Mouse (Mus musculus): ENCODE data around the gene Pced1a. TPM values are rescaled to one million over a fixed set of nuclear protein-coding genes. Genes with fewer than 3 reads are reported as not detected.

The Pced1a gene
- 14.7 TPM in 2 replicates for polyA plus RNA-seq (2016; fragmentation: Nextera tagmentation; extraction: Ambion mirVana)

DNA sequence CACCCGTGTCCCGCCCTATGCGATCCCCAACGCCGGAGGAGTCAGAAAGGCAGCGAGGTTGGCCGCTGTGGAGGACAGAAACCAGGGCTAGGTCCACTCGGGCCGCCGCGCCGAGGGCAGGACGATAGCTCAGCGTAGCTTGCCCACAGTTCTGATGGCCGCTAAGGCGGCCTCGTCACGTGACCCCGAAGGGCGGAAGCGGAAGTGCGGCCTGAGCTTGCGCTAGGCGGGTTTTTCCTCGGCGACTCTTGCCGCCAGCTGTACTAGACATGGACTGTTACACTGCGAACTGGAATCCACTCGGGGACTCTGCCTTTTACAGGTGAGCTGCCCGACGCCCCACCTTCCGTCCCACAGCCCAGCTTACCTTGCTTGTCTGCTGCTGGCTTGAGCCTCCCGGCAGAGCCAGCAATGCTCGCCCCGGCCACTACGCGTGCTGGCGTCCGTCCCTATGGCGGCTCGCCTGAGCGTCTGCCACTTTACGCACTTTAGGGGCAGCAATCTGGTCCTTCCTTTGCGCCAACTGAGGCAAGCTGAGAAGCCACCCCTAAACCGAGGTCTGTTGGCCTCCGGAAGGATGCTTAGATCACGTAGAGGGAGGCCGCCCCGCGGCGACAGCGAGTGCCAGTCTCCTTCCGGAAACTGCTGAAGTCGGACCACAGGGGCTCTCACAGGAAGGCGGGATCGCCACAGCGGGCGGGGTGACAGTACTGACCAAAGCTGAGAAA, at the start of gene Pced1a, which contains the start of gene Vps16:
Gene Pced1a, minus strand, starts transcription at position 576 of the 728 bp plus-strand sequence.
Gene Vps16, plus strand, starts transcription at position 214 of the 728 bp plus-strand sequence.
- peak within 1 kb of the TSS; percentile 91 for H3K9ac ChIP-seq
- ATAC-seq (ENCODE audit: insufficient number of reproducible peaks, insufficient read depth, low FRiP score, low TSS enrichment): peak; percentile 91
- H3K27me3 ChIP-seq: no peaks in the 10 kb centered on the region
- H3K4me3 ChIP-seq: peak within 1 kb of the TSS; percentile 90
- under 1% methylated on average over 58 of the region's 58 CpGs for WGBS
- peak within 1 kb of the TSS; percentile 75 for H3K4me2 ChIP-seq (replicated peaks)
- H3K27ac ChIP-seq: peak within 1 kb of the TSS; percentile 83
- H3K36me3 ChIP-seq: 0 out of 2 replicates have a peak, but pooled peaks cover 12% of the 10 kb centered on the region
- peaks cover 13% of the 10 kb centered on the region for H3K4me1 ChIP-seq
- no peaks in the 10 kb centered on the region for H3K9me3 ChIP-seq

GRCm38 (mm10) chr2:130472908-130473510, 48.5 kb upstream of the Pced1a start:
- Histone ChIP-seq H3K9ac (no peak overlapping the region), H3K4me3 (no peak overlapping the region), H3K4me1 (no peaks in the 10 kb centered on the region), H3K27ac (no peak overlapping the region), H3K27me3 (no peaks in the 10 kb centered on the region), H3K4me2 (replicated peaks) (no peak overlapping the region), H3K36me3 (no peaks in the 10 kb centered on the region), H3K9me3 (no peaks in the 10 kb centered on the region)
- WGBS: 80% methylated on average over 8 of the region's 8 CpGs
- no peak for ATAC-seq (ENCODE audit: insufficient number of reproducible peaks, insufficient read depth, low FRiP score, low TSS enrichment)

DNA sequence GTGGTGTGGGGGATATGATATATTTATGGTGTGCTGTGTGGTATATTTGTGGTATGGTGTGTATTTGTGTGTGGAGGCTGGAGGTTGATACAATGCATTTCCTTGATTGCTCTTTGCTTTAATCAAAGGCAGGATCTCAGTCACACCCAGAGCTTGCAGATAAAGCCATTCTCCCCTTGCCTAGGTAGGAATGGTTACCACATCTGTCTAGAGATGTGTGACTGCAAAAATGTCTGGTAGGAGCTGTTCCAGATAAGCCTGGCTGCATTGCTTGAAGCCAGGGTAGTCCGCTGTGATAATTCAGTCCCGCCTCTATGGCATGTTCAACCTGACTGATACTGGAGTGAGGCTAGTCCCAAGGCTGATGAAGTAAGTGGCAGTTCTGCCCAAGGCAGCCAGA, 45.4 kb upstream of the Pced1a start:
- Histone ChIP-seq H3K4me2 (replicated peaks) (no peak overlapping the region), H3K9ac (no peak overlapping the region), H3K4me1 (no peaks in the 10 kb centered on the region), H3K4me3 (no peak overlapping the region), H3K27ac (no peak overlapping the region), H3K36me3 (no peaks in the 10 kb centered on the region), H3K27me3 (no peaks in the 10 kb centered on the region), H3K9me3 (no peaks in the 10 kb centered on the region)
- no peak for ATAC-seq (ENCODE audit: insufficient number of reproducible peaks, insufficient read depth, low FRiP score, low TSS enrichment)
- WGBS: 87% methylated on average over 2 of the region's 2 CpGs

DNA sequence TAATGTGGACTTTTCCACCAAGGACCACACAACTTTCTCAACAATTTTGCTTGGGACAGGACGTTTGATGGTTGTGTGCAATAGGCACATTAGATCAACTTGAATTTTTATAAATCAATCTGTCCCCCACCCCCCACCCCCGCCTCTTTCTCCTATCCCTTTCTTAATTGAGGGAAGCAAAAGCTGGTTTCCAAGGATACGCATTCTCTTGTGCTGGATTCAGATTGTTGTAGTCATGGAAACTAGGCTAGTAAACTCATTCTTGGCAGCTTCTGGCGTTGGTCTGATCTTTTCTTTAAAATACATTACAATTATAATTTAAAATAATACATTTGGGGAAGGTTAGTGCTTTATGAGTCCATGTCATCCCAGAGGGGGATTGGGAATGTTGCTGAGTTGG, 44.9 kb upstream of the Pced1a start:
- no peaks in the 10 kb centered on the region for H3K27me3 ChIP-seq
- no peak overlapping the region for H3K27ac ChIP-seq
- WGBS: 71% methylated on average over 4 of the region's 4 CpGs
- H3K9ac ChIP-seq: no peak overlapping the region
- ATAC-seq (ENCODE audit: insufficient number of reproducible peaks, insufficient read depth, low FRiP score, low TSS enrichment): no peak
- no peak overlapping the region for H3K4me3 ChIP-seq
- no peaks in the 10 kb centered on the region for H3K9me3 ChIP-seq
- no peaks in the 10 kb centered on the region for H3K4me1 ChIP-seq
- no peak overlapping the region for H3K4me2 ChIP-seq (replicated peaks)
- no peaks in the 10 kb centered on the region for H3K36me3 ChIP-seq

- no peak overlapping the region for H3K4me2 ChIP-seq (replicated peaks)
- no peaks in the 10 kb centered on the region for H3K9me3 ChIP-seq
- no peak overlapping the region for H3K9ac ChIP-seq
- H3K27ac ChIP-seq: no peak overlapping the region
- no peak for ATAC-seq (ENCODE audit: insufficient number of reproducible peaks, insufficient read depth, low FRiP score, low TSS enrichment)
- 86% methylated on average over 1 of the region's 1 CpGs for WGBS
- H3K36me3 ChIP-seq: 0 out of 2 replicates have a peak, but pooled peaks cover 3% of the 10 kb centered on the region
- peaks cover 2% of the 10 kb centered on the region for H3K4me1 ChIP-seq
- H3K27me3 ChIP-seq: no peaks in the 10 kb centered on the region
- no peak overlapping the region for H3K4me3 ChIP-seq
Observed at GRCm38 (mm10) chr2:130466438-130466837, 41.9 kb upstream of the Pced1a start.

- no peak overlapping the region for H3K27ac ChIP-seq
- H3K9ac ChIP-seq: no peak overlapping the region
- 0 out of 2 replicates have a peak, but pooled peaks cover 3% of the 10 kb centered on the region for H3K36me3 ChIP-seq
- no peaks in the 10 kb centered on the region for H3K27me3 ChIP-seq
- H3K4me2 ChIP-seq (replicated peaks): no peak overlapping the region
- no peak for ATAC-seq (ENCODE audit: insufficient number of reproducible peaks, insufficient read depth, low FRiP score, low TSS enrichment)
- H3K4me1 ChIP-seq: peaks cover 5% of the 10 kb centered on the region
- H3K9me3 ChIP-seq: no peaks in the 10 kb centered on the region
- H3K4me3 ChIP-seq: no peak overlapping the region
- WGBS: 61% methylated on average over 15 of the region's 15 CpGs
Observed at GRCm38 (mm10) chr2:130461287-130462071, 37.0 kb upstream of the Pced1a start.

GRCm38 (mm10) chr2:130459576-130459975, 35.1 kb upstream of the Pced1a start:
- Histone ChIP-seq H3K27me3 (no peaks in the 10 kb centered on the region), H3K4me1 (peaks cover 5% of the 10 kb centered on the region), H3K9me3 (no peaks in the 10 kb centered on the region), H3K4me3 (no peak overlapping the region), H3K27ac (no peak overlapping the region), H3K36me3 (0 out of 2 replicates have a peak, but pooled peaks cover 3% of the 10 kb centered on the region), H3K4me2 (replicated peaks) (no peak overlapping the region), H3K9ac (no peak overlapping the region)
- WGBS: 86% methylated on average over 3 of the region's 3 CpGs
- ATAC-seq (ENCODE audit: insufficient number of reproducible peaks, insufficient read depth, low FRiP score, low TSS enrichment): no peak

DNA sequence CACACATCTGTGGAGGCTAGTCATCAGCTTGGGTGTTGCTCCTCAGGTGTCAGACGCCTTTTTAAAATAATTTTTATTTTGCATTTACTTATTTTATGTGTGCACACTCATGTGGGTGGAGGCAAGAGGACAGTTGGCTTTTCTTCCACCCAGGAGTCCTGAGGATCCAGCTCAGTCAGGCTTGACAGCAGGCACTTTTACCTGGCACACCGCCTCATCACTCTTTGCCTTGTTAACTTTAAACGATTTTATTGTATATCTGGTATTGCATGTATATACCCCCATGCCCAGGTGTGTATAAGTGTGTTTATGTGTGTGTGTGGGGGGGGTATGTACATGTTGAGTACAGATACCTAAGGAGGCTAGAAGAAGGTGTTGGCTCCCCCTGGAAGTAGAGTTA, 33.4 kb upstream of the Pced1a start:
- 83% methylated on average over 3 of the region's 3 CpGs for WGBS
- ATAC-seq (ENCODE audit: insufficient number of reproducible peaks, insufficient read depth, low FRiP score, low TSS enrichment): no peak
- peaks cover 8% of the 10 kb centered on the region for H3K4me1 ChIP-seq

GRCm38 (mm10) chr2:130454748-130455370, 30.4 kb upstream of the Pced1a start:
- no peak overlapping the region for H3K4me3 ChIP-seq
- no peak overlapping the region for H3K27ac ChIP-seq
- H3K4me1 ChIP-seq: peaks cover 15% of the 10 kb centered on the region
- WGBS: 88% methylated on average over 6 of the region's 6 CpGs
- no peak for ATAC-seq (ENCODE audit: insufficient number of reproducible peaks, insufficient read depth, low FRiP score, low TSS enrichment)
- no peak overlapping the region for H3K4me2 ChIP-seq (replicated peaks)
- H3K9ac ChIP-seq: no peak overlapping the region
- no peaks in the 10 kb centered on the region for H3K27me3 ChIP-seq
- no peaks in the 10 kb centered on the region for H3K9me3 ChIP-seq
- H3K36me3 ChIP-seq: no peaks in the 10 kb centered on the region

More for the DNA sequence above, 33.4 kb upstream of the Pced1a start:
- Histone ChIP-seq H3K4me2 (replicated peaks) (no peak overlapping the region), H3K9me3 (no peaks in the 10 kb centered on the region), H3K9ac (no peak overlapping the region), H3K36me3 (no peaks in the 10 kb centered on the region), H3K4me3 (no peak overlapping the region), H3K27me3 (no peaks in the 10 kb centered on the region), H3K27ac (no peak overlapping the region)

DNA sequence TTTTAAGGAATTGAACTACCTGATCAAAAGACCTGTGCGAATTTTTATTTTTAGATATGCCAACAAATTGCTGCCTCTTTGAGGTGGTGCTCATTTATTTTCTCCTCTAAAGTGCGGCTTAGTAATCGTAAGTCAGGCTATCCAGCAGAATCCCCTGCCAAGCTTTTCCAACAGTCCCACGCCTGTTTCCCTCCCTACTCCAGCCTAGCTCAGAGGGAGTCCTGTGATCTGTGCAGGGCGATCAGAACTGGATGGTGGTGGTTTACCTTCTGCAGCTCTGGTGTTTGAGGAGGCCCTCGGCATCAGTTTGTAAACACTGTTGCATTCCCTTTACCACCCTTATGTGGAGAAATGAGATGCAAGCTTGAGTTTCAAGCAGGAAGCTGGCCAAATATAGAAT, 28.9 kb upstream of the Pced1a start:
- H3K4me2 ChIP-seq (replicated peaks): no peak overlapping the region

GRCm38 (mm10) chr2:130452266-130452665, 27.8 kb upstream of the Pced1a start:
- Histone ChIP-seq H3K4me1 (peaks cover 15% of the 10 kb centered on the region), H3K27ac (no peak overlapping the region), H3K4me3 (no peak overlapping the region), H3K36me3 (no peaks in the 10 kb centered on the region), H3K4me2 (replicated peaks) (no peak overlapping the region), H3K9me3 (no peaks in the 10 kb centered on the region), H3K27me3 (no peaks in the 10 kb centered on the region), H3K9ac (no peak overlapping the region)
- 62% methylated on average over 2 of the region's 2 CpGs for WGBS
- ATAC-seq (ENCODE audit: insufficient number of reproducible peaks, insufficient read depth, low FRiP score, low TSS enrichment): no peak

More for the DNA sequence above, 28.9 kb upstream of the Pced1a start:
- H3K4me1 ChIP-seq: peaks cover 15% of the 10 kb centered on the region
- WGBS: 77% methylated on average over 6 of the region's 6 CpGs
- H3K36me3 ChIP-seq: no peaks in the 10 kb centered on the region
- no peaks in the 10 kb centered on the region for H3K9me3 ChIP-seq
- H3K27me3 ChIP-seq: no peaks in the 10 kb centered on the region
- no peak overlapping the region for H3K4me3 ChIP-seq
- H3K9ac ChIP-seq: no peak overlapping the region
- no peak for ATAC-seq (ENCODE audit: insufficient number of reproducible peaks, insufficient read depth, low FRiP score, low TSS enrichment)
- H3K27ac ChIP-seq: no peak overlapping the region

Data from embryonic facial prominence, embryonic 12.5 days (tissue).